Mouse (Mus musculus): ENCODE data around the gene Gm17720.

DNA sequence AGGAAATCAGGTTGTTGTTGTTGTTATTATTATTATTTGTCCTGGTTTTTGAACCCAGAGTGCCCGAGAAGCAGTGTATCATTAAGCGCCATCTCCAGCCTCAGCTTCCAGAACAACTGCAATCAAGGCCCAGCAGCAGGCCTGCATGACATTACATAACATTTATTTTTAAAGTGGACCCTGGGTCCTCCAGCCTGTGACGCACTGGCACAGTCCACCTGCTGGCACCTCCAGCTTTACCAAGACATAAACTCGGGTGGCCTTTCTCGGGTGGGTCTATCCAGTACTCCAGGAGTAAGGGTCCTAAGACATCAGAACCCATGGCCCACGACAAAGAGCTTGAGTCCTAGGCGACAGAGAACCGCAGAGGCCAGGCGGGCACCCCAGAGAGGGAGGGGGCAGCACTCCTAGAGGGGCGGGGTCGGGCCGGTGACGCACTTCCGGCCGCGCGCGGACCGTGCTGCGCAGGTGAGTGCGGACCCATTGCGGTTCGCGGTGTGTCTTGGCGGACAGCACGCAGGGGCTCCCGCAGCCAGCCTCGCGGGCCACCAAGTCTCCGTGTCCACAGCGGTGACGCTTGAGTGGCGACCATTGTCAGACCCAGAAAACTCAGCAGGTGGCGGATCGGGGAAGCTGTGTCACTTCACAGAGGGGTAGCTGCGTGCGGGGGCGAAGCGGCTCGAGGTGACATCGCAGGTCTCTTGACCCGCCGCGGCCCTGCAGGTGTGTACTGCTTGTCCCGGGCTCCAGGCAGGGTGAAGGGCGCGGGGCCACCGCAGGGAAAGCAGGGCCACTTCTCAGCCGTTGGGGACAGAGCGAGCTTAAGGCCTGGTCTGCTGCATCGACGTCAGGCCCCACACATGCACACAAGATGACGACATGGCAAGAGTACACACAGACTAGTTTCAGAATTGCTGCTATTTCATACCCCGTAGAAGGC lies 23.0 kb downstream of the Gm17720 start, which contains the start of gene Zfp612:
- TF ChIP-seq POLR2A (IDR thresholded peaks at IDR 0.05; ENCODE audit: insufficient read depth, low read depth, low read length) = 0 out of 2 replicates have a peak, but pooled peaks have one; percentile 55
- no peak for TF ChIP-seq CTCF (IDR thresholded peaks at IDR 0.05; ENCODE audit: insufficient read depth, low read depth, low read length)
